Mouse (Mus musculus) stomach, postnatal 0 days (tissue): ENCODE measurements around the gene Dock4. TPM values are rescaled to one million over a fixed set of nuclear protein-coding genes. Genes with fewer than 3 reads are reported as not detected.

Experiments
- ATAC-seq: fragments of 200-750 bp; cut with Nextera tagmentation; 2 replicates; pipeline ENCODE4 v1.8.0; 2017; ENCODE audit not compliant: low FRiP score, low TSS enrichment
- DNase-seq: peaks from one replicate; pipeline ENCODE4 v3.0.0-alpha.2; 2016; ENCODE audit warnings: low spot score
- H3K27ac ChIP-seq: fragments of 300-500 bp; sonication (generic); replicated peaks from 2 replicates; pipeline ENCODE4 v1.5.1; 2014; ENCODE audit warnings: mild to moderate bottlenecking, control low read depth
- H3K27me3 ChIP-seq: fragments of 300-500 bp; sonication (generic); 2 replicates; pipeline ENCODE4 v1.6.1; 2014; ENCODE audit warnings: low read length; ENCODE audit not compliant: control insufficient read depth, insufficient read depth
- H3K36me3 ChIP-seq: fragments of 300-500 bp; sonication (generic); 2 replicates; pipeline ENCODE4 v1.6.1; 2014; ENCODE audit warnings: low read length, mixed read lengths; ENCODE audit not compliant: control insufficient read depth, insufficient read depth
- H3K4me1 ChIP-seq: fragments of 300-500 bp; sonication (generic); replicated peaks from 2 replicates; pipeline ENCODE4 v1.6.1; 2014; ENCODE audit warnings: antibody characterized with exemption; ENCODE audit not compliant: control insufficient read depth, insufficient read depth
- H3K4me2 ChIP-seq: fragments of 300-500 bp; sonication (generic); replicated peaks from 2 replicates; pipeline ENCODE4 v1.6.1; 2014; ENCODE audit warnings: low read depth, mild to moderate bottlenecking, control low read depth, moderate library complexity
- H3K4me3 ChIP-seq: fragments of 300-500 bp; sonication (generic); 2 replicates; pipeline ENCODE4 v1.5.1; 2014; ENCODE audit warnings: low read depth, low read length, control low read depth
- H3K9ac ChIP-seq: fragments of 300-500 bp; sonication (generic); 2 replicates; pipeline ENCODE4 v1.6.1; 2014; ENCODE audit warnings: mild to moderate bottlenecking, low read length, control low read depth, mixed read lengths
- H3K9me3 ChIP-seq: fragments of 300-500 bp; sonication (generic); 2 replicates; pipeline ENCODE4 v1.6.1; 2016; ENCODE audit warnings: low read length; ENCODE audit not compliant: control insufficient read depth
- CTCF ChIP-seq: IDR thresholded peaks from 2 replicates; pipeline ENCODE4 v1.5.1; 2016; ENCODE audit warnings: antibody characterized with exemption, low read depth, mild to moderate bottlenecking, moderate library complexity
- EP300 ChIP-seq: optimal IDR thresholded peaks from 2 replicates; pipeline ENCODE3; 2016; ENCODE audit warnings: antibody characterized with exemption
- WGBS: fragments of 180-500 bp; shearing (Covaris S2); extraction: QIAGEN DNeasy Blood & Tissue Kit; methylation state at CpG from one replicate; pipeline ENCODE4 v1.1.7; 2014; 5-methylcytosine and 5-hydroxymethylcytosine counted together
- polyA plus RNA-seq: library from polyadenylated mRNA; unstranded; fragments of >200 nt; fragmentation: Nextera tagmentation; extraction: Ambion mirVana; gene quantifications from 2 replicates; pipeline ENCODE4 v1.2.1, GENCODE M21; 2015

Gene Dock4
- polyA plus RNA-seq, 1 experiment from 2014 or later = 3.1 TPM

DNA sequence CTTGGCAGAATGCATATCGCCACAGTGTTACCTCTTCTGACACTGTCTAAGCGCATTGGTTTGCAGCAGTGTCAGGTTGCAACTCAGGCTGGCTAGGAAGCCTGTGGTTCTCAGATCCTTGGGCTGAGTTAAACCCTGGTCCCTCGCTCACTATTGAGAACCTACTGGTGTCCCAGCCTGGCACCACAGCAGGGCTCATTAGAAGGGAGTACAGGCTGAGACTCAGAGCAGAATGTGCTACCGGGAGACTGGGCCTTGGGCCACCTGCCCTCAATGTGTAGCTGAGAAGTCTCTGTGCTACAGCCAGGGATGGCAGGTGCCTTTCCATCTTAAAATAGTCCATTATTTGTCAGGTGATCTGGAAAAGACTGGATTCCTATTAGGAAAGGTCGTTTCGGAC lies 18.5 kb downstream of the Dock4 start:
- H3K9me3 ChIP-seq = no peaks in the 10 kb centered on the region
- no peaks in the 10 kb centered on the region for H3K27me3 ChIP-seq
- DNase-seq (no peak), ATAC-seq (no peak)
- no peak overlapping the region for H3K9ac ChIP-seq
- H3K36me3 ChIP-seq = no peaks in the 10 kb centered on the region
- no peak for TF ChIP-seq CTCF
- WGBS = 71% methylated on average over 6 of the region's 6 CpGs
- H3K4me2 ChIP-seq = no peak overlapping the region
- H3K4me1 ChIP-seq = no peaks in the 10 kb centered on the region
- H3K27ac ChIP-seq = no peak overlapping the region
- no peak overlapping the region for H3K4me3 ChIP-seq

DNA sequence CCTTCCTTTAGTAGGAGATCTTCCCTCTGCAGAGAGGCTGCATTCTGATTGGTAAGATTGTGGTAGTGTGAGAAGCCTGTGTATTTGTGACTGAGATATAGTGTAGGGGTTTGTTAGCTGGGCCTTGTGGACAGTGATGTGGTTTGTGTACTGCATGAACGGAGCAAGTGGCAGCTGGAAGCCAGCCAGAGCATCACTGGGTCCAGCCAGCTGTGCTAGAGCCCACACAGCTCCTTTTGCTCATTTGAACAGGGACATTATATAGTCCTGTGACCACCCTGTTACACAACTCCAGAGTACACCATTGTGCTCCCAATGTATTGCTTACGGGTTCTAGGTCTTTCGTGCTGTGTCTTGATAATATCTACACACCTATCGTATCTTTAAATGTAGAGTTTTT lies 22.5 kb downstream of the Dock4 start:
- no peak overlapping the region for H3K9ac ChIP-seq

DNA sequence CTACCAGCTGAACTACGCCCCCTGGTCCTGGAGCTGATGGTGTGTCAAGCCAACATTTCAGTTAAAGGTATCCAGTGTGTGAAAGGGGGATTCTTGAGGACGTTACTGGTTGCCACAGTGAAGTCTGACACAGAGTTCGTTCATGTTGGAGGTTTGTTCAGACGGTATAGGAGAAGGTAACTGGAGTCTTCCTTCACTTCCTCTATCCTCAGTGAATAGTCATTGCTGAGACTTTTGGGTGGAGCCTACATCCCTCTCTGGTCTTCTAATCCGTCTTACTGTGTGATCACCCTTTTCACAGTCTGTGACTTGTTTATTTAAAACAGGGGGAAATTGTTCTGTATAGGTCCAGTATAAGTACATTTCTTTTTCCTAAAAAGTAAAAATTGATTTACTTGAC lies 23.3 kb downstream of the Dock4 start:
- no peak overlapping the region for H3K27ac ChIP-seq
- no peaks in the 10 kb centered on the region for H3K4me1 ChIP-seq
- H3K9me3 ChIP-seq = no peaks in the 10 kb centered on the region
- H3K27me3 ChIP-seq = no peaks in the 10 kb centered on the region
- 71% methylated on average over 5 of the region's 5 CpGs for WGBS
- TF ChIP-seq CTCF = no peak
- no peak for TF ChIP-seq EP300
- no peak for DNase-seq
- H3K9ac ChIP-seq = no peak overlapping the region
- no peak for ATAC-seq
- no peaks in the 10 kb centered on the region for H3K36me3 ChIP-seq
- no peak overlapping the region for H3K4me2 ChIP-seq
- no peak overlapping the region for H3K4me3 ChIP-seq

More for the DNA sequence above, 22.5 kb downstream of the Dock4 start:
- whole genome bisulfite sequencing = 79% methylated on average over 4 of the region's 4 CpGs
- no peak overlapping the region for H3K4me2 ChIP-seq
- H3K27ac ChIP-seq = no peak overlapping the region
- no peaks in the 10 kb centered on the region for H3K4me1 ChIP-seq
- no peaks in the 10 kb centered on the region for H3K36me3 ChIP-seq
- H3K9me3 ChIP-seq = no peaks in the 10 kb centered on the region
- TF ChIP-seq EP300 = no peak
- TF ChIP-seq CTCF = no peak
- no peak for ATAC-seq
- no peak for DNase-seq
- no peak overlapping the region for H3K4me3 ChIP-seq
- H3K27me3 ChIP-seq = no peaks in the 10 kb centered on the region

DNA sequence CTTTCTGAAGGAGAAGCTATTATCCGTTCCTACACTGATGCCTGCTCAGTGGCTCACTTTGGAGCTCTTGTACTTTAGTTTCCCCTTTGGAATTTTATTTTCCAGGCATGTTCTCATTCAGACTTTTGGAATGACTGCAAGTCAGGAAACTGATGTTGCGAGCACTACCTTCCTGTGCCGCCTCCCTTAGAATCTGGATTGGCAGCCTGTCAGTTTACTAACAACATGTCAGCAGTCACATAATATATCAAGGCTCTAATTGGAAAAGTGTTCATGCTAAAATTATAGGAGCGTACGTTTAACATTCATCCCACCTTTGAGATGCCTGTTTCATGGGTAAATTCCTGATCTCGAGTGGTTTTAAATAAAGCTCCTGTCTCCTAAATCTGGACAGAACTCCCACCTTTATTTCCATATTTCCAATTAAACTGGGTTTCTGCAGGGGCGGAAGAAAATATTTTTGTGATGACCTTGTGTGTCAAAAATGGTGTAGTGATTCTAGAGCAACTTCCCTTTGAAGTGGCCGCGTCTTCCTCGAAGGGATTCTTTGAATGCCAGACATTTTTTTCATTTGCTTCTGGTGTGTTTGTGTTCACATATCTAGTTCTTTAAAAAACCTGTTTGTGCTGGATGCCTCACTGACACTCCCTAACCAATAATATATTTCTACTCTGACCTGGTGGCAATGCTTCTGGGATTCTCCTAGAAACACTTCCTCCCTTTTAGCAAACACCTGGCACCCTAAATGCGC lies 26.1 kb downstream of the Dock4 start:
- H3K36me3 ChIP-seq = no peaks in the 10 kb centered on the region
- WGBS = 38% methylated on average over 11 of the region's 11 CpGs
- H3K27ac ChIP-seq = 0 out of 2 replicates have a peak overlapping the region, but pooled peaks have one; percentile 35
- H3K4me3 ChIP-seq = 0 out of 2 replicates have a peak overlapping the region, but pooled peaks have one; percentile 0
- ATAC-seq = no peak
- H3K9me3 ChIP-seq = no peaks in the 10 kb centered on the region
- no peak for DNase-seq
- H3K27me3 ChIP-seq = no peaks in the 10 kb centered on the region
- peak overlapping the region; percentile 42 for H3K4me2 ChIP-seq
- TF ChIP-seq CTCF = no peak
- no peak for TF ChIP-seq EP300
- H3K4me1 ChIP-seq = no peaks in the 10 kb centered on the region
- no peak overlapping the region for H3K9ac ChIP-seq

DNA sequence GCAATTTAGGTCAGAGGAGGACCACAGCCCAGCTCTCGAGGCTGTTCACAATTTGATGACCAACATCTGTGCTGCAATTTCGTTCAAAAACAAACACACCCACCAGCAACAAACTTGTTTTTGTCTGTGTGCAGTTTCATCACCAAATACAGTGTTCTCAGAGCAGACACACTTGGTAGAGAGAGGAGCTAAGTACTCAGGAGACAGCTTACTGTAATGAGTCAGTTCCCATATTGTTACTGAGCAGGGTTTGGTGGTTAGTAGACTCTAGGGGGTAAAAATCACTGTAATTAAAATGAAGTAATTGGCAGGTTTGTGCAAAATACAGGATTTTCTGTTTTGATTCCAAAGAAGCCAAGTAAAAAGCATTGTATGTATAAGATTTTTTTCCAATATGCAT lies 28.0 kb downstream of the Dock4 start:
- no peak overlapping the region for H3K9ac ChIP-seq
- H3K27me3 ChIP-seq = no peaks in the 10 kb centered on the region
- no peaks in the 10 kb centered on the region for H3K36me3 ChIP-seq
- DNase-seq (no peak), ATAC-seq (no peak)
- H3K4me2 ChIP-seq = no peak overlapping the region
- H3K4me1 ChIP-seq = 0 out of 2 replicates have a peak, but pooled peaks cover 3% of the 10 kb centered on the region
- H3K4me3 ChIP-seq = no peak overlapping the region
- 39% methylated on average over 2 of the region's 2 CpGs for WGBS
- no peak overlapping the region for H3K27ac ChIP-seq
- no peak for TF ChIP-seq EP300
- no peak for TF ChIP-seq CTCF
- no peaks in the 10 kb centered on the region for H3K9me3 ChIP-seq

DNA sequence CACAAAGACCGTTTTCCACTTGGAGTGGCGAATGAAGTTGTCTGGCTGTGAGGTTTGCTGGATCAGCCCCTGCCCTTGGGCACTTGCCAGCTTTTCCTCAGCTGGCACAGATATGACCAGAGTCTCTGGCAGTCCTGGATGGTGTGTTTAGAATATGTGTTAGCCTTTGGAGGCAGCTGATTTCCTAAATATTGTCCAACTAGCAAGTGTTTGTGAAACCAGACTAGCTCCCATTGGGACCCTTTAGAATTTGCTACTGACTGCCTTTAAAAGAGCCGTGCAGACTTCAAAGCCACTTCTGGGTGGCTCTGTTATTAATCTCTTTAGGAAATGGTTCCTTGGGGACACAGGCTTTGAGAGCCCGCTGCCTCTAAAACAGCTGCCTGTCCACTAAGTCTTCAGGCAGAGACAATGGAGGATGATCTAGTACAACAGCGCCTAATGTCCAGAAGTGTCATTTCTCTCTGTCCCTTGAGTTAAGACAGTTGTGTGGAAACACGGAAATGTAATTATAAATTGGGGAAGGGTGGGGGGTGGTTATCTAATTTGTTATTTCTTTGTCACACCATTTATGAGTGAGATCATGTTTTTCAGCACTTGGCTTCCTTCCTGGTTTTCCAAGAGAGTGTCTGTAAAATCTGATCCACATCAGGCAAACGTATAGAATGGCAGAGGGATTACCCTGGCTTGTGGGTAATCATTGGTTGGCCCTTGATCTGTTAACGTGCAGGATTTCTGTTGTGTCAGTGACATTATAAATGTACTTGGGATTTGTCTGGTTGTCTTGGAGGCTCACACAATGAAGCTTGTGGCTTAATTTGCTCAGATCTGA lies 32.1 kb downstream of the Dock4 start:
- Histone ChIP-seq H3K9me3 (no peaks in the 10 kb centered on the region), H3K36me3 (no peaks in the 10 kb centered on the region), H3K27me3 (no peaks in the 10 kb centered on the region), H3K27ac (no peak overlapping the region), H3K4me3 (no peak overlapping the region), H3K4me1 (0 out of 2 replicates have a peak, but pooled peaks cover 3% of the 10 kb centered on the region), H3K9ac (no peak overlapping the region), H3K4me2 (no peak overlapping the region)
- ATAC-seq = no peak
- no peak for TF ChIP-seq EP300
- no peak for DNase-seq
- WGBS = 30% methylated on average over 8 of the region's 8 CpGs
